Mouse (Mus musculus) ZHBTc4 (cell line): ENCODE results near the gene Zfp94.

Experiments used
- DNase-seq: peaks from one replicate; pipeline ENCODE4 v3.0.0-alpha.2; 2011; ENCODE audit warnings: low read depth, low spot score

Gene Zfp94

GRCm38 (mm10) chr7:24278771-24279170 is 37.7 kb downstream of the Zfp94 start:
- DNase-seq, result peak; percentile 78

- no peak for DNase-seq
These were observed 42.0 kb downstream of the Zfp94 start for GRCm38 (mm10) chr7:24274456-24274855.

- no peak for DNase-seq
These were observed 45.3 kb downstream of the Zfp94 start for GRCm38 (mm10) chr7:24271191-24271590.

GRCm38 (mm10) chr7:24270288-24270672 is 46.2 kb downstream of the Zfp94 start, which contains the start of gene Zfp93:
TSS of gene Zfp93 (plus strand) at chr7:24270420.
- DNase-seq, result peak; percentile 93

GRCm38 (mm10) chr7:24269667-24270287 is 46.7 kb downstream of the Zfp94 start:
- DNase-seq, result no peak

DNA sequence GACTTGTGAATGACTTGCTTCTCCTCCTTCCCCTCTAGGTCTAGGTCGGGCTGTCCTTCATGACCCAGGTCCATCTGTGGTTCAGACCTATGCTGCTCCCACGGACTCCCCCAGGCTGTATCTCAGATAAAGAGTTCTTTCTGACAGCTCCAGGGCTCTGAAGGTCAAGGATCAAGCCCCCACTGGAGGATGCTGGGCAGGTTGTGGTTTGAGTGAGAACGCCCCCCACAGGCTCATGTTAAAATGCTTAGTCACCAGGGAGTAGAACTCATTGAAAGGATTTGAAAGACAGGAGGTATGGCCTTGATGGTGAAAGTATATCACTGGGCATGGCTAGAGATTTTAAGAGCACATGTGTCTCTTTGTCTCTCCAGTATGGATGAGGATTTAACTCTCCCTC is 47.2 kb downstream of the Zfp94 start:
- peak; percentile 34 for DNase-seq

DNA sequence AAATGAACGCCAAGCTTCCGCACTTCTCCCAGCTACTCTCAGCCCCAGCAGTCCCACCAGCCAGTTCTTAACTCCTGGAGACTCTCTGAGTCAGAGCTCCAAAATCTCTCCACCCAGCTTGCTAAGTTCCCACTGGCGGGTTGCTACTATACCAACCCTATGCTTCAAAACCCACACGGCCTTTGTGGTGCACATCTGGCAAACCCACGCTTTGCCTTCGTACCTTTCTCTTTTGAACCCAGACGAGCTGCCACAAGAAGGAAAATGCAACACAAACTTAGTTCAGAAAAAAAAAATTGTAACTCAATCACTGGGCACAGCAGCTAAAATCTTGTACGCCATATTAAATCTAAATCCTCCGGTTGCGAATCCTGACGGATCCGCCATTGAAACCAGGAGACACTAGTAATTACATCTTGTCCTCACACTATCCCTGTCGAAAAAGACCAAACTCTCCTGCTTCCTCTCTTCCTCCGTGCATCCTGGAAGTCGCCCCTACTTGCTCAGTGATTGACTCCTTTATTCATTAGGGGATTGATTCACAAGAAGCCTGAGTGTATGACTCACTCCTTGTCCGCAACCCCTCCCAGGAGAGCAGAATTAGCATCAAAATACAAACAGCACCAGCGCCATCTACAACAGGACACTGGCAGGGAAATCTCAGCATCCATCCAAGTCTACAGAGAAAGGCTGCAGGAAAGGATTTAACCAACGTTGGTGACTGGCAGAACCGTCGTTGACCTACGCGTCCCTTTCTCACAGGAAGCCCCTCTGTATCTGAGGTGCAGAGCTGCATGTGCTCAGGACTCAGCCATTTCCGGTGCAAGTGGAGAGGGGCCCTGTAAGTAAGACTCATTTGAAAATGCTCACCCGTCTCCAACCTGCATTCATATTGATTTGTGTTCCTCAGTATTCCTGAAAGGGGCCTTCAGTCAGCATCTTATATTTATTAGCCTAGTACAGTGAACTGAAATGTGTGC is 48.0 kb downstream of the Zfp94 start:
- DNase-seq, result peak; percentile 80

- no peak for DNase-seq
These were observed 56.5 kb downstream of the Zfp94 start for GRCm38 (mm10) chr7:24260000-24260312.

DNA sequence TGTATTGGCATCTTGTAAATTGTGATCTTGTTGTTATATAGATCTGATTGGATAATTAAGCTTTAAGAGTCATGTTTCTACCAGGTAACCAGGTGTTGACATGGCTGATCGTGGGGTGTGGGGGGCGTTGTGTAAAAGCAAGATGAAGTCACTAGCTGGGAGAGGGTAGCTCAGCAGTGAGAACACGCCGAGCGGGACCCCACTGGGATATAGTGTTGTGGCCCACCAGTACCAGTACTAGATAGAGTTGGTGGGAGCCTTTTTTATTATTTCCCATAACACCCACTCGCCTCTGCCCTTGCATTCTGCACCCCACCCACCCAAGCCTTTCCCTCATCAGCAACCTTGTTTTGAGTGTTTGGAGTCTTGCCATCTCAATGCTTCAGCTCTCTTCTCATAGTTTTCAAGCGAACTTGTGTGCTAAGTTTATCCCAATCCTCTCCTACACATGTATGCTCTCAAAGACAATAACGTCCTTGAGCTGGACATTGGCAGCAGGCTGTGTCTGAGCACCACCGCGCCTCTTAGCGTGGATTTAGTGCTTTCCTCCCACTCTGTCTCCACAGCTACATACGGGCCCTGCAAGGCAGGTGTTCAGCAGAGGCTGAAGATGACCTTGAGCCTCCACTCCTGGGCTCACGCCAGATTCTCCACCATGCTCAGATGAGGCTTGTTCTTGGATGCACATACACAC is 57.0 kb downstream of the Zfp94 start:
- DNase-seq, result no peak

GRCm38 (mm10) chr7:24254633-24255474 is 61.6 kb downstream of the Zfp94 start, which contains the start of gene Zfp108:
TSS of gene Zfp108 (plus strand) at chr7:24254794.
- DNase-seq, result peak; percentile 86

DNA sequence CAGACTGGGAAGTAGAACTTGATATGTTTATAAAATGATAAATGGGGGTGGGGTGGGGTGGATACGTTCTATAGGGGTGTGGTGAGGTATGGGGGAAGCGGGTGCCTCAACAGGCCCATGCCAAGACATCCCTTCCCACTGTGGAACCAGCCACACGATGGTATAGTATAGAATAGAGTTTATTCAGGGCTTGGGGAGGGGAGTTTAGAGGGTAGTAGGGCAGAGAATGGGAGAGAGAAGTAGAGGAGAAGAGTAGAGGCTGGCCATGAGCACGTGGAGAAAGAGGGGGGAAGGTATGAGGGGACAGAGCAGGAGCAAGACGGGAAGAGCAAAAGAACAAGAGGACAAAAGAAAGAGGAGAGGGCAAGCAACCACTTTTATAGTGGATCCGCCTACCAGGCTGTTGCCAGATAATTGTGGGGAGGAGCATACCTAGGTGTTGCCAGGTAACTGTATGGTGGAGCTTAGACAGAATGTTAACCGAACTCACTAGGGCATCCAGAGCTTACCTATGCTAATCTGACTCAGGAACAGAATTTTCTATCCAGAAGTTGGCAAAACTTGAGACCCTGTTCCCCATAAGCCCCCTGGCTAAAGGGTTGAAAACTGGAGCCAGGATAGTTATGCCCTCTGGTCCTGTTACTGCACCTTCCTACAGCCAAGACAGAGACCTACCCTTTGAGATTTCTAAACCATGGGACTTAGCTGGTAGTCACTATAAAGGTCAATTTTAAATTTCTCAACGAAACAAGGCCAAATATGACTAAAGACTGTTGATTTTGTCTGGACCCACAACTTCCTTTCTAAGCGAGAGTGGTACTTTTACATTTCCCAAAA is 62.5 kb downstream of the Zfp94 start:
- peak; percentile 62 for DNase-seq
